Mouse (Mus musculus): ENCODE measurements around the gene Zfp986. TPM values are rescaled to one million over a fixed set of nuclear protein-coding genes. Genes with fewer than 3 reads are reported as not detected.
"Not testable (repeated sequence)": the region's sequence is repeated elsewhere in the genome, so short reads cannot be mapped to it uniquely, and the experiment has no call there.

Gene Zfp986
- total RNA-seq (2015) (0.27 TPM in 1 of 2 replicates, not detected in the other), total RNA-seq (2017) (not detected in 2 replicates)

- not testable (repeated sequence) for ATAC-seq (replicated peaks; ENCODE audit: poor library complexity)
These were observed at the start of gene Zfp986 for GRCm38 (mm10) chr4:145868494-145868893. Gene Zfp986, plus strand, starts transcription at chr4:145868794.

GRCm38 (mm10) chr4:145819946-145820345, 48.6 kb upstream of the Zfp986 start:
- ATAC-seq (replicated peaks; ENCODE audit: poor library complexity): not testable (repeated sequence)

GRCm38 (mm10) chr4:145825606-145826005, 43.0 kb upstream of the Zfp986 start:
- ATAC-seq (replicated peaks; ENCODE audit: poor library complexity): not testable (repeated sequence)

- ATAC-seq (replicated peaks; ENCODE audit: poor library complexity): 0 out of 2 replicates have a peak, but pooled peaks have one; percentile 11
These were observed 37.1 kb upstream of the Zfp986 start for GRCm38 (mm10) chr4:145831328-145832062.

GRCm38 (mm10) chr4:145836300-145836862, 32.2 kb upstream of the Zfp986 start:
- peak; percentile 40 for ATAC-seq (replicated peaks; ENCODE audit: poor library complexity)

GRCm38 (mm10) chr4:145836863-145837440, 31.6 kb upstream of the Zfp986 start:
- ATAC-seq (replicated peaks; ENCODE audit: poor library complexity): peak; percentile 31; the same call in 1 of the 2 replicates

GRCm38 (mm10) chr4:145846793-145847192, 21.8 kb upstream of the Zfp986 start:
- ATAC-seq (replicated peaks; ENCODE audit: poor library complexity): 0 out of 2 replicates have a peak, but pooled peaks have one; percentile 11

- ATAC-seq (replicated peaks; ENCODE audit: poor library complexity): 0 out of 2 replicates have a peak, but pooled peaks have one; percentile 1
These were observed 20.3 kb upstream of the Zfp986 start for GRCm38 (mm10) chr4:145848183-145848890.

GRCm38 (mm10) chr4:145848891-145849214, 19.7 kb upstream of the Zfp986 start:
- ATAC-seq (replicated peaks; ENCODE audit: poor library complexity): peak; percentile 10; the same call in 1 of the 2 replicates

GRCm38 (mm10) chr4:145851421-145851820, 17.2 kb upstream of the Zfp986 start:
- peak; percentile 59 for ATAC-seq (replicated peaks; ENCODE audit: poor library complexity)

- ATAC-seq (replicated peaks; ENCODE audit: poor library complexity): not testable (repeated sequence)
These were observed 4.7 kb upstream of the Zfp986 start for GRCm38 (mm10) chr4:145863872-145864271.

Other genes with a start within 250 kb of the Zfp986 start
- gene Zfp980, start 198.1 kb upstream of the Zfp986 start, total RNA-seq (2015): not detected in 2 replicates
- gene Zfp980, start 198.1 kb upstream of the Zfp986 start, total RNA-seq (2017): 0.04 TPM in 1 of 2 replicates, not detected in the other
- gene Zfp987, start 228.5 kb downstream of the Zfp986 start, total RNA-seq (2015): 1.9 and 2.6 TPM in 2 replicates
- gene Zfp987, start 228.5 kb downstream of the Zfp986 start, total RNA-seq (2017): 0.92 and 2.0 TPM in 2 replicates

All from megakaryocyte progenitor cell, adult 5-6 weeks (primary cell).